Mouse (Mus musculus) stomach, embryonic 16.5 days (tissue): ENCODE measurements around the gene Hnrnph1. TPM values are rescaled to one million over a fixed set of nuclear protein-coding genes. Genes with fewer than 3 reads are reported as not detected.

Source experiments
- ATAC-seq: fragments of 200-750 bp; cut with Nextera tagmentation; 2 replicates; pipeline ENCODE4 v1.8.0; 2017; ENCODE audit warnings: moderate number of reproducible peaks, moderate TSS enrichment; ENCODE audit not compliant: insufficient read depth, low FRiP score
- H3K27ac ChIP-seq: fragments of 300-500 bp; sonication (generic); 2 replicates; pipeline ENCODE4 v1.5.1; 2014; ENCODE audit warnings: low read length
- H3K27me3 ChIP-seq: fragments of 300-500 bp; sonication (generic); 2 replicates; pipeline ENCODE4 v1.6.1; 2014; ENCODE audit warnings: low read length, control low read depth, mixed read lengths; ENCODE audit not compliant: control insufficient read depth, insufficient read depth
- H3K36me3 ChIP-seq: fragments of 300-500 bp; sonication (generic); 2 replicates; pipeline ENCODE4 v1.6.1; 2014; ENCODE audit warnings: low read length; ENCODE audit not compliant: control insufficient read depth, insufficient read depth
- H3K4me1 ChIP-seq: fragments of 300-500 bp; sonication (generic); 2 replicates; pipeline ENCODE4 v1.6.1; 2014; ENCODE audit warnings: low read length, control low read depth, mixed read lengths; ENCODE audit not compliant: control insufficient read depth, insufficient read depth
- H3K4me2 ChIP-seq: fragments of 300-500 bp; sonication (generic); 2 replicates; pipeline ENCODE4 v1.6.1; 2014; ENCODE audit warnings: low read depth, low read length, mixed read lengths
- H3K4me3 ChIP-seq: fragments of 300-500 bp; sonication (generic); replicated peaks from 2 replicates; pipeline ENCODE4 v1.5.1; 2014; ENCODE audit warnings: mild to moderate bottlenecking, low read length
- H3K9ac ChIP-seq: fragments of 300-500 bp; sonication (generic); 2 replicates; pipeline ENCODE4 v1.6.1; 2014; ENCODE audit warnings: low read length
- H3K9me3 ChIP-seq: fragments of 300-500 bp; sonication (generic); replicated peaks from 2 replicates; pipeline ENCODE4 v1.6.1; 2016; ENCODE audit warnings: low read length, control low read depth; ENCODE audit not compliant: control insufficient read depth
- WGBS: fragments of 180-500 bp; shearing (Covaris S2); extraction: QIAGEN DNeasy Blood & Tissue Kit; methylation state at CpG from one replicate; pipeline ENCODE4 v1.1.7; 2014; 5-methylcytosine and 5-hydroxymethylcytosine counted together
- microRNA counts: library from miRNA; unstranded; fragments of <30 nt; microRNA quantifications from one replicate; lab custom pipeline; 2016
- microRNA-seq: library from miRNA; unstranded; fragments of <30 nt; microRNA quantifications from one replicate; pipeline ENCODE4, GENCODE M21; 2016
- polyA plus RNA-seq: library from polyadenylated mRNA; unstranded; fragments of >200 nt; fragmentation: Nextera tagmentation; extraction: Ambion mirVana; gene quantifications from 2 replicates; pipeline ENCODE4 v1.2.1, GENCODE M21; 2015

Gene Hnrnph1
- polyA plus RNA-seq, 1 experiment from 2014 or later, result 346 TPM

DNA sequence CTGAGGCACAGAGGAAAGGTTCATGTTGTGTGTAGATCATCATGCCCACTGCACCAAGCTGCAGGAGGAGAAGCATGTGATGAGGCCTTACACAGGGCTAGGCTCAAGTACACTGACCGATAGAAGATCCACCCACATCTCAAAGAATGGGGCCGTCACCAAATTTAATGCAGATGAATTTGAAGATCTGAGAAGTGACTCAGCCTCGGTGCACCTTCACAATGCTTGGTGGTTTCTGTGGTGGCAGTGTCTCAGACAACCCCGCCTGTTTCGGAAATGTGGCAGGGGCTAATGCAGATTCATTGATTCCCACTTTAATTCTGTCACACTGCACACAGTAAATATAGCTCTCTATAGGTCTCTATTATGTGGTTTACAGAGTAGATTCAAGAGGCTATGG lies 56.1 kb downstream of the Hnrnph1 start:
- Histone ChIP-seq H3K4me3 (no peak overlapping the region), H3K4me1 (peaks cover 10% of the 10 kb centered on the region), H3K27me3 (no peaks in the 10 kb centered on the region), H3K27ac (no peak overlapping the region), H3K36me3 (no peaks in the 10 kb centered on the region), H3K9ac (no peak overlapping the region), H3K9me3 (no peaks in the 10 kb centered on the region), H3K4me2 (no peak overlapping the region)
- ATAC-seq, result no peak
- WGBS, result 83% methylated on average over 5 of the region's 5 CpGs

MicroRNAs within 50 kb of the gene (microRNA counts, 519-probe panel; counts per million panel counts)
- 2,367 counts per million, percentile 51 among the panel's probes with 10 or more counts for microRNA mmu-miR-804 (lab: Ali Mortazavi, UCI)

Small RNA genes lying within 50 kb of the gene (microRNA-seq; reads per million reads assigned to microRNA genes)
- gene Mir804, result not detected

Other genes with a start within 250 kb of the Hnrnph1 start
- gene Tbc1d9b, start 245.6 kb upstream of the Hnrnph1 start, polyA plus RNA-seq, result 35.9 and 38.6 TPM in 2 replicates
- 11.9 and 12.5 TPM in 2 replicates for gene Mrnip, start 202.5 kb upstream of the Hnrnph1 start, polyA plus RNA-seq
- 202 and 225 TPM in 2 replicates for gene Sqstm1, start 166.2 kb upstream of the Hnrnph1 start, polyA plus RNA-seq
- gene Mgat4b, start 166.1 kb upstream of the Hnrnph1 start, polyA plus RNA-seq, result 5.6 and 5.9 TPM in 2 replicates
- 3.5 and 5.9 TPM in 2 replicates for gene Ltc4s, start 138.4 kb upstream of the Hnrnph1 start, polyA plus RNA-seq
- gene Maml1, start 84.7 kb upstream of the Hnrnph1 start, polyA plus RNA-seq, result 4.1 and 4.7 TPM in 2 replicates
- 341 and 342 TPM in 2 replicates for gene Canx, start 51.3 kb upstream of the Hnrnph1 start, polyA plus RNA-seq
- gene Cby3, start 22.5 kb upstream of the Hnrnph1 start, polyA plus RNA-seq, result 0.19 and 0.46 TPM in 2 replicates
- gene Rufy1, start 54.1 kb downstream of the Hnrnph1 start, polyA plus RNA-seq, result 19.5 and 20.2 TPM in 2 replicates
- 13.3 and 14.2 TPM in 2 replicates for gene Adamts2, start 225.1 kb downstream of the Hnrnph1 start, polyA plus RNA-seq